Mouse (Mus musculus): ENCODE results near the gene Mto1. TPM values are rescaled to one million over a fixed set of nuclear protein-coding genes. Genes with fewer than 3 reads are reported as not detected.
"Not testable (repeated sequence)": the region's sequence is repeated elsewhere in the genome, so short reads cannot be mapped to it uniquely, and the experiment has no call there.

Mto1 gene
- polyA plus RNA-seq, 1 experiment from 2014 or later: 11.7 TPM

GRCm38 (mm10) chr9:78508106-78508786, 60.2 kb downstream of the Mto1 start:
- no peak overlapping the region for H3K9ac ChIP-seq (ENCODE audit: low read length)
- no peak overlapping the region for H3K4me2 ChIP-seq (replicated peaks; ENCODE audit: low read depth)
- no peaks in the 10 kb centered on the region for H3K9me3 ChIP-seq (ENCODE audit: control insufficient read depth, low read length)
- no peak overlapping the region for H3K4me3 ChIP-seq (ENCODE audit: low read depth, low read length)
- H3K27ac ChIP-seq (replicated peaks): no peak overlapping the region
- no peaks in the 10 kb centered on the region for H3K27me3 ChIP-seq (ENCODE audit: control insufficient read depth, insufficient read depth, low read length)
- no peaks in the 10 kb centered on the region for H3K36me3 ChIP-seq (ENCODE audit: control insufficient read depth, insufficient read depth, low read length)
- ATAC-seq (ENCODE audit: low FRiP score, low TSS enrichment) (0 out of 2 replicates have a peak, but pooled peaks have one; percentile 29), DNase-seq (ENCODE audit: low spot score) (no peak)
- H3K4me1 ChIP-seq (replicated peaks; ENCODE audit: control insufficient read depth, insufficient read depth): no peaks in the 10 kb centered on the region
- WGBS: 61% methylated on average over 16 of the region's 16 CpGs
- no peak for TF ChIP-seq CTCF (IDR thresholded peaks at IDR 0.05; ENCODE audit: low read depth)
- TF ChIP-seq EP300 (optimal IDR thresholded peaks at IDR 0.05): no peak

GRCm38 (mm10) chr9:78511705-78512104, 63.7 kb downstream of the Mto1 start:
- H3K4me3 ChIP-seq (ENCODE audit: low read depth, low read length): no peak overlapping the region
- H3K27me3 ChIP-seq (ENCODE audit: control insufficient read depth, insufficient read depth, low read length): no peaks in the 10 kb centered on the region
- WGBS: 88% methylated on average over 5 of the region's 5 CpGs

GRCm38 (mm10) chr9:78513776-78514500, 65.9 kb downstream of the Mto1 start:
- Histone ChIP-seq H3K9ac (ENCODE audit: low read length) (no peak overlapping the region), H3K4me1 (replicated peaks; ENCODE audit: control insufficient read depth, insufficient read depth) (no peaks in the 10 kb centered on the region), H3K36me3 (ENCODE audit: control insufficient read depth, insufficient read depth, low read length) (no peaks in the 10 kb centered on the region), H3K27ac (replicated peaks) (no peak overlapping the region), H3K27me3 (ENCODE audit: control insufficient read depth, insufficient read depth, low read length) (no peaks in the 10 kb centered on the region), H3K4me2 (replicated peaks; ENCODE audit: low read depth) (no peak overlapping the region), H3K9me3 (ENCODE audit: control insufficient read depth, low read length) (no peaks in the 10 kb centered on the region), H3K4me3 (ENCODE audit: low read depth, low read length) (no peak overlapping the region)
- DNase-seq (ENCODE audit: low spot score) (no peak), ATAC-seq (ENCODE audit: low FRiP score, low TSS enrichment) (peak; percentile 65; the same call in 1 of the 2 replicates)
- TF ChIP-seq CTCF (IDR thresholded peaks at IDR 0.05; ENCODE audit: low read depth) (no peak), EP300 (optimal IDR thresholded peaks at IDR 0.05) (no peak)
- WGBS: 58% methylated on average over 6 of the region's 6 CpGs

More at GRCm38 (mm10) chr9:78511705-78512104, 63.7 kb downstream of the Mto1 start:
- H3K36me3 ChIP-seq (ENCODE audit: control insufficient read depth, insufficient read depth, low read length): no peaks in the 10 kb centered on the region
- H3K9ac ChIP-seq (ENCODE audit: low read length): no peak overlapping the region
- no peak for ATAC-seq (ENCODE audit: low FRiP score, low TSS enrichment)
- H3K4me1 ChIP-seq (replicated peaks; ENCODE audit: control insufficient read depth, insufficient read depth): no peaks in the 10 kb centered on the region
- H3K27ac ChIP-seq (replicated peaks): no peak overlapping the region
- H3K9me3 ChIP-seq (ENCODE audit: control insufficient read depth, low read length): no peaks in the 10 kb centered on the region
- no peak for DNase-seq (ENCODE audit: low spot score)
- no peak overlapping the region for H3K4me2 ChIP-seq (replicated peaks; ENCODE audit: low read depth)
- TF ChIP-seq CTCF (IDR thresholded peaks at IDR 0.05; ENCODE audit: low read depth) (no peak), EP300 (optimal IDR thresholded peaks at IDR 0.05) (no peak)

- Histone ChIP-seq H3K27me3 (ENCODE audit: control insufficient read depth, insufficient read depth, low read length) (no peaks in the 10 kb centered on the region), H3K36me3 (ENCODE audit: control insufficient read depth, insufficient read depth, low read length) (no peaks in the 10 kb centered on the region), H3K4me2 (replicated peaks; ENCODE audit: low read depth) (no peak overlapping the region), H3K27ac (replicated peaks) (no peak overlapping the region), H3K9me3 (ENCODE audit: control insufficient read depth, low read length) (no peaks in the 10 kb centered on the region), H3K4me3 (ENCODE audit: low read depth, low read length) (no peak overlapping the region), H3K4me1 (replicated peaks; ENCODE audit: control insufficient read depth, insufficient read depth) (no peaks in the 10 kb centered on the region), H3K9ac (ENCODE audit: low read length) (no peak overlapping the region)
- 87% methylated on average over 4 of the region's 4 CpGs for WGBS
- DNase-seq (ENCODE audit: low spot score) (no peak), ATAC-seq (ENCODE audit: low FRiP score, low TSS enrichment) (no peak)
- no peak for TF ChIP-seq CTCF (IDR thresholded peaks at IDR 0.05; ENCODE audit: low read depth)
- no peak for TF ChIP-seq EP300 (optimal IDR thresholded peaks at IDR 0.05)
Observed at GRCm38 (mm10) chr9:78514681-78515080, 66.7 kb downstream of the Mto1 start.

GRCm38 (mm10) chr9:78516125-78516524, 68.1 kb downstream of the Mto1 start:
- no peak overlapping the region for H3K27ac ChIP-seq (replicated peaks)
- 62% methylated on average over 3 of the region's 3 CpGs for WGBS
- no peak overlapping the region for H3K9ac ChIP-seq (ENCODE audit: low read length)
- TF ChIP-seq EP300 (optimal IDR thresholded peaks at IDR 0.05): no peak
- TF ChIP-seq CTCF (IDR thresholded peaks at IDR 0.05; ENCODE audit: low read depth): no peak
- no peaks in the 10 kb centered on the region for H3K9me3 ChIP-seq (ENCODE audit: control insufficient read depth, low read length)
- no peaks in the 10 kb centered on the region for H3K36me3 ChIP-seq (ENCODE audit: control insufficient read depth, insufficient read depth, low read length)
- no peak overlapping the region for H3K4me2 ChIP-seq (replicated peaks; ENCODE audit: low read depth)
- no peaks in the 10 kb centered on the region for H3K4me1 ChIP-seq (replicated peaks; ENCODE audit: control insufficient read depth, insufficient read depth)
- no peaks in the 10 kb centered on the region for H3K27me3 ChIP-seq (ENCODE audit: control insufficient read depth, insufficient read depth, low read length)
- DNase-seq (ENCODE audit: low spot score): no peak
- no peak overlapping the region for H3K4me3 ChIP-seq (ENCODE audit: low read depth, low read length)
- no peak for ATAC-seq (ENCODE audit: low FRiP score, low TSS enrichment)

GRCm38 (mm10) chr9:78517237-78517636, 69.2 kb downstream of the Mto1 start:
- H3K36me3 ChIP-seq (ENCODE audit: control insufficient read depth, insufficient read depth, low read length); ATAC-seq (ENCODE audit: low FRiP score, low TSS enrichment); DNase-seq (ENCODE audit: low spot score); H3K27ac ChIP-seq (replicated peaks); H3K4me1 ChIP-seq (replicated peaks; ENCODE audit: control insufficient read depth, insufficient read depth); H3K9ac ChIP-seq (ENCODE audit: low read length); H3K4me2 ChIP-seq (replicated peaks; ENCODE audit: low read depth); H3K4me3 ChIP-seq (ENCODE audit: low read depth, low read length); H3K9me3 ChIP-seq (ENCODE audit: control insufficient read depth, low read length); H3K27me3 ChIP-seq (ENCODE audit: control insufficient read depth, insufficient read depth, low read length): not testable (repeated sequence)
- 73% methylated on average over 3 of the region's 3 CpGs for WGBS
